Mouse (Mus musculus): ENCODE measurements at regions not wholly inside any gene's neighbourhood (a gene's known extent, or its start where the extent isn't known, plus 50 kb on each side); places are given as distances from the start of the nearest gene placed in this dataset.

DNA sequence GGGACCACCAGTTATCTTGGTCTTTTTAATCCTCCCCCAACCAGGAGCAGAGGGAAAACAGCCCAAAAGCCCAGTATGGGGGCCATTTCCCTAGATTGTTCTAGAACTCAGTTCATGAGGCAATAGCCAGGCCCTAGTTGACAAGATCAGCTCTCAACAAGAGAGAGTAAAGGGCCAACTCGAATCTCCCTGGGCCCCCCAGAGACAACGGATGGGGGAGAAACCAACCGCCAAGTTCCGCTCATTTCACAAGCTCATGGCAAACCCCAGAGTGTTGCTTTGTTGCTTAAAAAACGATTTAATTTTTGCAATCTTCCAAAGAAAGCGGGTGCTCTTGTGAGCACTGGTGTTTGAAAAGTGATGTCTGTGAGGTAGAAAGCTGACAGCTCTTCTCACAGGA lies 108.5 kb upstream of the Irf2bp2 start:
- TF ChIP-seq POLR2A (IDR thresholded peaks at IDR 0.05; ENCODE audit: control insufficient read depth in 1 of 2, insufficient read depth in 1 of 2, low read depth in 1 of 2, low read length in 2 of 2, poor library complexity in 1 of 2), result no peak
- no peak for TF ChIP-seq POLR2AphosphoS2 (IDR thresholded peaks at IDR 0.05; ENCODE audit: low read length)
- no peak for TF ChIP-seq CTCF (IDR thresholded peaks at IDR 0.05 in 2 of 3, conservative IDR thresholded peaks at IDR 0.05 in 1 of 3; ENCODE audit: control insufficient read depth in 1 of 3, insufficient read depth in 1 of 3, low read depth in 2 of 3, low read length in 3 of 3, poor library complexity in 1 of 3, severe bottlenecking in 1 of 3)
- TF ChIP-seq EP300 (IDR thresholded peaks at IDR 0.05; ENCODE audit: low read depth in 1 of 2, low read length in 2 of 2), result no peak
- TF ChIP-seq RAD21 (IDR thresholded peaks at IDR 0.05; ENCODE audit: low read depth, low read length), result no peak
- no peak for TF ChIP-seq HCFC1 (IDR thresholded peaks at IDR 0.05; ENCODE audit: low read depth, low read length)
- no peak for TF ChIP-seq TAL1 (IDR thresholded peaks at IDR 0.05; ENCODE audit: low read length)
- no peak for TF ChIP-seq GATA1 (IDR thresholded peaks at IDR 0.05; ENCODE audit: low read depth, low read length)
- TF ChIP-seq USF1 (IDR thresholded peaks at IDR 0.05; ENCODE audit: low read depth, low read length), result no peak
- TF ChIP-seq MYB (IDR thresholded peaks at IDR 0.05; ENCODE audit: low read depth, low read length), result no peak
- no peak for TF ChIP-seq POLR2AphosphoS5 (IDR thresholded peaks at IDR 0.05; ENCODE audit: borderline replicate concordance, low read depth, low read length)
- TF ChIP-seq ZNF384 (IDR thresholded peaks at IDR 0.05; ENCODE audit: low read depth, low read length), result no peak
